Mouse (Mus musculus): Measurements from ENCODE around the gene Gpn3.

The Gpn3 gene

GRCm38 (mm10) chr5:122371591-122372191 lies at the start of gene Gpn3:
TSS of gene Gpn3 (plus strand) at chr5:122371876.
- peak; percentile 34 for DNase-seq

GRCm38 (mm10) chr5:122323523-122323922 lies 48.2 kb upstream of the Gpn3 start:
- DNase-seq = no peak

- peak; percentile 44 for DNase-seq
Measured at GRCm38 (mm10) chr5:122324608-122325431, 46.9 kb upstream of the Gpn3 start.

- DNase-seq = no peak
Measured at GRCm38 (mm10) chr5:122325477-122325876, 46.2 kb upstream of the Gpn3 start.

GRCm38 (mm10) chr5:122327283-122327682 lies 44.4 kb upstream of the Gpn3 start:
- no peak for DNase-seq

GRCm38 (mm10) chr5:122330269-122330668 lies 41.4 kb upstream of the Gpn3 start:
- DNase-seq = no peak

- no peak for DNase-seq
Measured at GRCm38 (mm10) chr5:122334682-122335081, 37.0 kb upstream of the Gpn3 start.

- DNase-seq = no peak
Measured at GRCm38 (mm10) chr5:122336554-122337294, 35.0 kb upstream of the Gpn3 start.

- no peak for DNase-seq
Measured at GRCm38 (mm10) chr5:122342874-122343273, 28.8 kb upstream of the Gpn3 start.

GRCm38 (mm10) chr5:122343768-122344167 lies 27.9 kb upstream of the Gpn3 start:
- DNase-seq = no peak

- peak; percentile 77 for DNase-seq
Measured at GRCm38 (mm10) chr5:122344260-122344659, 27.4 kb upstream of the Gpn3 start.

- DNase-seq = no peak
Measured at GRCm38 (mm10) chr5:122345777-122346176, 25.9 kb upstream of the Gpn3 start.

- peak; percentile 100 for DNase-seq
Measured at GRCm38 (mm10) chr5:122353807-122354491, 17.7 kb upstream of the Gpn3 start, which contains the start of the genes Rad9b and Vps29. TSS of gene Rad9b (minus strand) at chr5:122354233. TSS of gene Vps29 (plus strand) at chr5:122354369.

- no peak for DNase-seq
Measured at GRCm38 (mm10) chr5:122354492-122355067, 17.1 kb upstream of the Gpn3 start.

GRCm38 (mm10) chr5:122372192-122372769 lies 605 bp downstream of the Gpn3 start, which contains the start of gene Fam216a:
TSS of gene Fam216a (minus strand) at chr5:122372364.
- peak; percentile 100 for DNase-seq

- DNase-seq = no peak
Measured at GRCm38 (mm10) chr5:122372878-122373277, 1.2 kb downstream of the Gpn3 start.

- no peak for DNase-seq
Measured at GRCm38 (mm10) chr5:122377101-122377833, 5.6 kb downstream of the Gpn3 start.

GRCm38 (mm10) chr5:122378171-122378570 lies 6.5 kb downstream of the Gpn3 start:
- DNase-seq = no peak

- peak; percentile 82 for DNase-seq
Measured at GRCm38 (mm10) chr5:122379374-122380155, 7.9 kb downstream of the Gpn3 start.

GRCm38 (mm10) chr5:122390006-122390405 lies 18.3 kb downstream of the Gpn3 start:
- no peak for DNase-seq

All from lung, postnatal 10 days (tissue).